Mouse (Mus musculus) CH12.LX (cell line): ENCODE measurements around the gene Nuak2. TPM values are rescaled to one million over a fixed set of nuclear protein-coding genes. Genes with fewer than 3 reads are reported as not detected.

Experiments
- DNase-seq: peaks from one replicate; pipeline ENCODE4 v3.0.0-alpha.2; 2013; ENCODE audit errors: extremely low read depth
- H3K27ac ChIP-seq: 2 replicates; pipeline ENCODE4 v1.5.1; 2012; ENCODE audit warnings: low read depth, mild to moderate bottlenecking, control low read depth, moderate library complexity; ENCODE audit not compliant: insufficient read depth
- H3K27me3 ChIP-seq: replicated peaks from 2 replicates; pipeline ENCODE3; 2012; ENCODE audit warnings: inconsistent platforms
- H3K36me3 ChIP-seq, 2 experiments: replicated peaks in 1 of 2; 2 replicates each; pipeline versions ENCODE3 to v1.6.1; 2012; ENCODE audit warnings: inconsistent platforms in 1 of 2, low read length in 1 of 2, mild to moderate bottlenecking in 1 of 2, mixed read lengths in 1 of 2, moderate library complexity in 1 of 2; ENCODE audit not compliant: control insufficient read depth in 1 of 2, insufficient read depth in 1 of 2
- H3K4me1 ChIP-seq, 2 experiments: 2 replicates each; pipeline ENCODE4 v1.6.1; 2012; ENCODE audit warnings: inconsistent platforms in 1 of 2, moderate library complexity in 1 of 2; ENCODE audit not compliant: insufficient read depth in 2 of 2, control insufficient read depth in 1 of 2
- H3K4me2 ChIP-seq: 2 replicates; pipeline ENCODE4 v1.6.1; 2012; ENCODE audit warnings: low read depth, mild to moderate bottlenecking, control low read depth; ENCODE audit not compliant: poor library complexity, insufficient read depth, severe bottlenecking
- H3K4me3 ChIP-seq, 3 experiments: fragments of 150-350 bp in 1 of 3; sonication (generic) in 1 of 3; replicated peaks in 1 of 3; 2 replicates each; pipeline versions ENCODE3 to v1.5.1; 2011 to 2012; ENCODE audit warnings: low read depth in 2 of 3, low read length in 2 of 3, mild to moderate bottlenecking in 2 of 3, moderate library complexity in 2 of 3, control low read depth in 1 of 3, improper control_type of control experiment in 1 of 3, inconsistent platforms in 1 of 3, mixed read lengths in 1 of 3; ENCODE audit not compliant: poor library complexity in 1 of 3
- H3K79me2 ChIP-seq: replicated peaks from 2 replicates; pipeline ENCODE4 v1.6.1; 2012; ENCODE audit warnings: mild to moderate bottlenecking, moderate library complexity; ENCODE audit not compliant: control insufficient read depth, poor library complexity, insufficient read depth, severe bottlenecking; ENCODE audit errors: extremely low read depth
- H3K9ac ChIP-seq: 2 replicates; pipeline ENCODE4 v1.6.1; 2012; ENCODE audit warnings: low read depth, mild to moderate bottlenecking, control low read depth, moderate library complexity; ENCODE audit not compliant: insufficient read depth
- H3K9me3 ChIP-seq: replicated peaks from 2 replicates; pipeline ENCODE3; 2012; ENCODE audit warnings: low read length, inconsistent platforms, mixed read lengths
- CHD2 ChIP-seq: IDR thresholded peaks from 2 replicates; pipeline ENCODE4 v1.6.1; 2011; ENCODE audit warnings: low read length, improper control_type of control experiment
- E2F4 ChIP-seq: IDR thresholded peaks from 2 replicates; pipeline ENCODE4 v1.6.1; 2011; ENCODE audit warnings: low read depth, low read length, improper control_type of control experiment; ENCODE audit not compliant: insufficient replicate concordance
- ELF1 ChIP-seq: IDR thresholded peaks from 2 replicates; pipeline ENCODE4 v1.6.1; 2014; ENCODE audit warnings: low read depth, mild to moderate bottlenecking, inconsistent platforms, low read length, improper control_type of control experiment
- ETS1 ChIP-seq: conservative IDR thresholded peaks from 2 replicates; pipeline ENCODE4 v1.6.1; 2012; ENCODE audit warnings: low read depth, mild to moderate bottlenecking, inconsistent platforms, low read length, improper control_type of control experiment, moderate library complexity
- GABPA ChIP-seq: IDR thresholded peaks from 2 replicates; pipeline ENCODE4 v1.6.1; 2012; ENCODE audit warnings: low read depth, low read length, improper control_type of control experiment, inconsistent platforms; ENCODE audit not compliant: insufficient replicate concordance
- HCFC1 ChIP-seq: IDR thresholded peaks from 2 replicates; pipeline ENCODE4 v1.6.1; 2012; ENCODE audit warnings: low read depth, mild to moderate bottlenecking, inconsistent platforms, low read length, improper control_type of control experiment
- IRF4 ChIP-seq: IDR thresholded peaks from 2 replicates; pipeline ENCODE4 v1.6.1; 2014; ENCODE audit warnings: low read depth, mild to moderate bottlenecking, inconsistent platforms, low read length, improper control_type of control experiment
- JUND ChIP-seq: conservative IDR thresholded peaks from 2 replicates; pipeline ENCODE4 v1.6.1; 2011; ENCODE audit warnings: low read depth, low read length, improper control_type of control experiment
- MAFK ChIP-seq: IDR thresholded peaks from 2 replicates; pipeline ENCODE4 v1.6.1; 2011; ENCODE audit warnings: low read length, improper control_type of control experiment; ENCODE audit not compliant: insufficient replicate concordance
- MEF2A ChIP-seq: IDR thresholded peaks from 2 replicates; pipeline ENCODE4 v1.6.1; 2014; ENCODE audit warnings: low read depth, mild to moderate bottlenecking, inconsistent platforms, low read length, improper control_type of control experiment, borderline replicate concordance
- PAX5 ChIP-seq: IDR thresholded peaks from 2 replicates; pipeline ENCODE4 v1.6.1; 2012; ENCODE audit warnings: low read length, inconsistent platforms, mixed read lengths
- TBP ChIP-seq: conservative IDR thresholded peaks from 2 replicates; pipeline ENCODE4 v1.6.1; 2011; ENCODE audit warnings: low read depth, low read length, improper control_type of control experiment
- UBTF ChIP-seq: IDR thresholded peaks from 2 replicates; pipeline ENCODE4 v1.6.1; 2012; ENCODE audit warnings: low read depth, mild to moderate bottlenecking, inconsistent platforms, low read length, improper control_type of control experiment, moderate library complexity
- ZC3H11A ChIP-seq: IDR thresholded peaks from 2 replicates; pipeline ENCODE4 v1.6.1; 2012; ENCODE audit warnings: low read depth, mild to moderate bottlenecking, inconsistent platforms, low read length, improper control_type of control experiment
- dilution Hi-C: fragments of 300-500 bp; cut with MboI; formaldehyde crosslinking; loops from 2 replicates; pipeline ENCODE4 v1.14.3; 2020; ENCODE audit warnings: low sequenced_read_pairs; ENCODE audit not compliant: extremely low pct_unique_long_range_greater_than_20kb, extremely low pct_ligation_motif_present
- in situ Hi-C: fragments of 300-500 bp; cut with MboI; formaldehyde crosslinking; loops from 3 replicates; pipeline ENCODE4 v1.14.3; 2019; ENCODE audit warnings: low sequenced_read_pairs, low pct_ligation_motif_present, low pct_unique_long_range_greater_than_20kb, mixed read lengths
- polyA plus RNA-seq: library from polyadenylated mRNA; unstranded; fragments of >175 nt; gene quantifications from 2 replicates; pipeline ENCODE4 v1.2.1, GENCODE M21; 2012; ENCODE audit warnings: low read depth; ENCODE audit not compliant: insufficient read length
- total RNA-seq, 2 experiments: library from RNA; depleted of rRNA; stranded (reverse); fragments of 300-350 nt in 1 of 2; fragments of >200 nt in 1 of 2; gene quantifications; 2 replicates each; pipeline ENCODE4 v1.2.3; 2012 to 2014

The Nuak2 gene
- total and polyA plus RNA-seq, 3 experiments: 0.30 TPM; not detected in 2

GRCm38 (mm10) chr1:132287445-132287844 is 28.5 kb upstream of the Nuak2 start:
- in situ Hi-C loops: no loop called here
- no peaks in the 10 kb centered on the region for H3K9me3 ChIP-seq
- TF ChIP-seq JUND (no peak), TBP (no peak), MEF2A (no peak), PAX5 (no peak), IRF4 (no peak)
- TF ChIP-seq, all 38 proteins: peak for 0
- Histone ChIP-seq H3K79me2 (no peaks in the 10 kb centered on the region), H3K27ac (no peak overlapping the region), H3K4me2 (no peak overlapping the region), H3K36me3 (no peaks in the 10 kb centered on the region), H3K4me1 (peaks cover 7 to 60% of the 10 kb centered on the region in 2 experiments), H3K9ac (no peak overlapping the region), H3K27me3 (no peaks in the 10 kb centered on the region), H3K4me3 (no peak overlapping the region)
- DNase-seq: no peak
- dilution Hi-C loops: no loop called here

DNA sequence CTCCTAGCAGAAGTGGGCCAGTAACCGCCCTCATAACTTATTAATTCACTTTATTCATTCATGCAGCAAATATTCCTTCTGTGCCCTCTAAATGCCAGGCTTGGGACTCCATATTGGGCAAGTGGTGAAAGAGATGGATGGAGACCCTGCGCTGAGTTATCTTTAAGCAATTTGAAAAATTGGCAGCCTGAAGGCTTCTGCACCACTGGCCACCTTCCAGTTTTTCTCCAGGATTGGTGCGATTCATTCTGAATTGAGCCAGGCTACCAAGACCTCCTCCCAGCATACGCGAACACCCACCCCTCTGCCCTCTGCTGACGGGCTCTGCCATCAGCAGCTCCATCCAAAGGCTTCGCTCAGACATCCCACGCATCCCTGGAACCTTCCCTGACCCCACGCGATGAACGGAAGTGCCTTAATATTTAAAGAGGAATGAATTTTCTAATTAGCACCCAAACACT is 27.9 kb upstream of the Nuak2 start:
- DNase-seq: no peak
- Histone ChIP-seq H3K27ac (no peak overlapping the region), H3K4me3 (no peak overlapping the region), H3K27me3 (no peaks in the 10 kb centered on the region), H3K4me2 (no peak overlapping the region), H3K79me2 (no peaks in the 10 kb centered on the region), H3K9ac (no peak overlapping the region), H3K36me3 (no peaks in the 10 kb centered on the region), H3K4me1 (peaks cover 7 to 60% of the 10 kb centered on the region in 2 experiments), H3K9me3 (no peaks in the 10 kb centered on the region)
- dilution Hi-C loops (no loop called here), in situ Hi-C loops (no loop called here)
- TF ChIP-seq HCFC1: no peak
- no peak for TF ChIP-seq ETS1
- TF ChIP-seq ELF1: no peak
- no peak for TF ChIP-seq E2F4
- no peak for TF ChIP-seq MAFK
- TF ChIP-seq UBTF: no peak
- TF ChIP-seq JUND: no peak
- no peak for TF ChIP-seq MEF2A
- no peak for TF ChIP-seq GABPA
- no peak for TF ChIP-seq PAX5
- TF ChIP-seq CHD2: no peak
- TF ChIP-seq ZC3H11A: no peak
